Mouse (Mus musculus) myocyte (in vitro differentiated cells): ENCODE measurements around the gene Serpine1.

Source experiments
- E2F4 ChIP-seq: IDR thresholded peaks from one replicate; pipeline ENCODE4 v1.6.1; 2011; ENCODE audit warnings: mild to moderate bottlenecking, control low read depth, moderate library complexity; ENCODE audit not compliant: insufficient read depth
- POLR2A ChIP-seq: IDR thresholded peaks from one replicate; pipeline ENCODE4 v1.6.1; 2011; ENCODE audit warnings: low read depth, mild to moderate bottlenecking, control low read depth, moderate library complexity; ENCODE audit not compliant: insufficient read length
- POLR2AphosphoS2 ChIP-seq: IDR thresholded peaks from one replicate; pipeline ENCODE4 v1.6.1; 2011; ENCODE audit warnings: low read depth, control low read depth; ENCODE audit not compliant: insufficient read length
- REST ChIP-seq: IDR thresholded peaks from one replicate; pipeline ENCODE4 v1.6.1; 2011; ENCODE audit warnings: mild to moderate bottlenecking, control low read depth, moderate library complexity; ENCODE audit not compliant: insufficient read depth, insufficient read length

DNA sequence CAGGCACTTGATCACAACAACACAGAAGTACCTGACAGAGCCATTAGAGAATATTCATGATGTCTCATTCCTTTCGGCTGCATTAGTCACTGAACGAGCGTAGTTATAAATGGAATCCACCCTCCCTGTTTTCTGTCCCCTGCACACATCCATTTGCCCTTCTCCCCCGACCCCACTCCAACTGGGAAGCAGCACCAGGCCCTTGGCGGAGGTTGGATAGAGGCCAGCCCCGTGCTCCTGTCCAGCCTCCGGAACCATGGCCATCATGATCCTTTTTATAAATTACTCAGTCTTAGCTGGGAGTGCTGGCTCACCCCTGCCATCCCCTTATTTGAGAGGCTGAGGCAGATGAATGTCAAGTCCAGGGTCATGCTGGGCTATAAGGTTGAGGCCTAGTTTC is 17.8 kb downstream of the Serpine1 start:
- TF ChIP-seq REST (no peak), POLR2A (no peak), POLR2AphosphoS2 (no peak), E2F4 (no peak)
